Mouse (Mus musculus): ENCODE data around the gene Gucy1b1. TPM values are rescaled to one million over a fixed set of nuclear protein-coding genes. Genes with fewer than 3 reads are reported as not detected.
A peak's percentile ranks its signal among the peaks of the same experiment; 100 is the strongest.

Gene Gucy1b1
- polyA plus RNA-seq (2016; fragmentation: Nextera tagmentation; extraction: Ambion mirVana) = 12.1 and 12.6 TPM in 2 replicates

GRCm38 (mm10) chr3:82074201-82074851 lies at the start of gene Gucy1b1:
Gene Gucy1b1 (minus strand): TSS chr3:82074689.
- ATAC-seq (ENCODE audit: low FRiP score) = peak; percentile 99
- H3K4me3 ChIP-seq (replicated peaks) = peak within 1 kb of the TSS; percentile 53
- peak within 1 kb of the TSS; percentile 93 for H3K4me2 ChIP-seq
- no peaks in the 10 kb centered on the region for H3K36me3 ChIP-seq (replicated peaks)
- 2% methylated on average over 25 of the region's 25 CpGs for WGBS
- H3K27me3 ChIP-seq = peaks cover 10% of the 10 kb centered on the region
- peaks cover 8% of the 10 kb centered on the region; the same call in 1 of the 2 replicates for H3K4me1 ChIP-seq
- H3K9ac ChIP-seq = peak within 1 kb of the TSS; percentile 66
- 0 out of 2 replicates have a peak within 1 kb of the TSS, but pooled peaks have one; percentile 46 for H3K27ac ChIP-seq
- no peaks in the 10 kb centered on the region for H3K9me3 ChIP-seq

GRCm38 (mm10) chr3:82118916-82119315 lies 44.4 kb upstream of the Gucy1b1 start:
- Histone ChIP-seq H3K27me3 (no peaks in the 10 kb centered on the region), H3K36me3 (replicated peaks) (no peaks in the 10 kb centered on the region), H3K9me3 (no peaks in the 10 kb centered on the region), H3K9ac (no peak overlapping the region), H3K4me2 (no peak overlapping the region), H3K4me3 (replicated peaks) (no peak overlapping the region), H3K27ac (no peak overlapping the region), H3K4me1 (no peaks in the 10 kb centered on the region)
- 93% methylated on average over 1 of the region's 1 CpGs for WGBS
- ATAC-seq (ENCODE audit: low FRiP score) = no peak

GRCm38 (mm10) chr3:82112439-82112838 lies 38.0 kb upstream of the Gucy1b1 start:
- 76% methylated on average over 2 of the region's 2 CpGs for WGBS
- H3K27me3 ChIP-seq = no peaks in the 10 kb centered on the region
- H3K4me2 ChIP-seq = no peak overlapping the region
- no peaks in the 10 kb centered on the region for H3K36me3 ChIP-seq (replicated peaks)
- no peak for ATAC-seq (ENCODE audit: low FRiP score)
- H3K4me1 ChIP-seq = no peaks in the 10 kb centered on the region
- no peak overlapping the region for H3K9ac ChIP-seq
- no peaks in the 10 kb centered on the region for H3K9me3 ChIP-seq
- H3K27ac ChIP-seq = no peak overlapping the region
- no peak overlapping the region for H3K4me3 ChIP-seq (replicated peaks)

GRCm38 (mm10) chr3:82111986-82112385 lies 37.5 kb upstream of the Gucy1b1 start:
- Histone ChIP-seq H3K4me1 (no peaks in the 10 kb centered on the region), H3K27ac (no peak overlapping the region), H3K4me2 (no peak overlapping the region), H3K9ac (no peak overlapping the region), H3K9me3 (no peaks in the 10 kb centered on the region), H3K4me3 (replicated peaks) (no peak overlapping the region), H3K27me3 (no peaks in the 10 kb centered on the region), H3K36me3 (replicated peaks) (no peaks in the 10 kb centered on the region)
- 67% methylated on average over 3 of the region's 3 CpGs for WGBS
- ATAC-seq (ENCODE audit: low FRiP score) = no peak

GRCm38 (mm10) chr3:82108951-82109350 lies 34.5 kb upstream of the Gucy1b1 start:
- no peak overlapping the region for H3K9ac ChIP-seq

GRCm38 (mm10) chr3:82104229-82104628 lies 29.7 kb upstream of the Gucy1b1 start:
- 81% methylated on average over 6 of the region's 6 CpGs for WGBS

More at GRCm38 (mm10) chr3:82108951-82109350, 34.5 kb upstream of the Gucy1b1 start:
- H3K36me3 ChIP-seq (replicated peaks) = no peaks in the 10 kb centered on the region
- H3K27me3 ChIP-seq = no peaks in the 10 kb centered on the region
- H3K4me3 ChIP-seq (replicated peaks) = no peak overlapping the region
- H3K9me3 ChIP-seq = no peaks in the 10 kb centered on the region
- no peak for ATAC-seq (ENCODE audit: low FRiP score)
- H3K27ac ChIP-seq = no peak overlapping the region
- no peak overlapping the region for H3K4me2 ChIP-seq
- WGBS = 92% methylated on average over 15 of the region's 15 CpGs
- no peaks in the 10 kb centered on the region for H3K4me1 ChIP-seq

GRCm38 (mm10) chr3:82099127-82099526 lies 24.6 kb upstream of the Gucy1b1 start:
- Histone ChIP-seq H3K4me1 (no peaks in the 10 kb centered on the region), H3K4me3 (replicated peaks) (no peak overlapping the region), H3K4me2 (no peak overlapping the region), H3K9ac (no peak overlapping the region), H3K36me3 (replicated peaks) (no peaks in the 10 kb centered on the region), H3K27me3 (no peaks in the 10 kb centered on the region), H3K9me3 (no peaks in the 10 kb centered on the region), H3K27ac (no peak overlapping the region)
- WGBS = 87% methylated on average over 6 of the region's 6 CpGs
- ATAC-seq (ENCODE audit: low FRiP score) = no peak

More at GRCm38 (mm10) chr3:82104229-82104628, 29.7 kb upstream of the Gucy1b1 start:
- Histone ChIP-seq H3K4me2 (no peak overlapping the region), H3K4me1 (no peaks in the 10 kb centered on the region), H3K27ac (no peak overlapping the region), H3K9ac (no peak overlapping the region), H3K9me3 (no peaks in the 10 kb centered on the region), H3K4me3 (replicated peaks) (no peak overlapping the region), H3K36me3 (replicated peaks) (no peaks in the 10 kb centered on the region), H3K27me3 (no peaks in the 10 kb centered on the region)
- ATAC-seq (ENCODE audit: low FRiP score) = no peak

- H3K27me3 ChIP-seq = no peaks in the 10 kb centered on the region
- no peak overlapping the region for H3K9ac ChIP-seq
- no peaks in the 10 kb centered on the region for H3K36me3 ChIP-seq (replicated peaks)
- no peak overlapping the region for H3K4me2 ChIP-seq
- no peaks in the 10 kb centered on the region for H3K4me1 ChIP-seq
- no peak overlapping the region for H3K27ac ChIP-seq
- H3K4me3 ChIP-seq (replicated peaks) = no peak overlapping the region
- no peaks in the 10 kb centered on the region for H3K9me3 ChIP-seq
- 81% methylated on average over 2 of the region's 2 CpGs for WGBS
- ATAC-seq (ENCODE audit: low FRiP score) = no peak
These were observed 22.3 kb upstream of the Gucy1b1 start for GRCm38 (mm10) chr3:82096801-82097200.

- WGBS = under 1% methylated on average over 34 of the region's 34 CpGs
These were observed 728 bp downstream of the Gucy1b1 start for GRCm38 (mm10) chr3:82073741-82074181.

GRCm38 (mm10) chr3:82067830-82068229 lies 6.7 kb downstream of the Gucy1b1 start:
- no peaks in the 10 kb centered on the region for H3K9me3 ChIP-seq
- H3K27me3 ChIP-seq = peaks cover 2% of the 10 kb centered on the region; the same call in 1 of the 2 replicates
- H3K4me1 ChIP-seq = no peaks in the 10 kb centered on the region
- H3K36me3 ChIP-seq (replicated peaks) = no peaks in the 10 kb centered on the region
- no peak overlapping the region for H3K9ac ChIP-seq
- H3K4me2 ChIP-seq = no peak overlapping the region
- H3K27ac ChIP-seq = no peak overlapping the region
- no peak overlapping the region for H3K4me3 ChIP-seq (replicated peaks)
- WGBS = 87% methylated on average over 5 of the region's 5 CpGs
- no peak for ATAC-seq (ENCODE audit: low FRiP score)

More at GRCm38 (mm10) chr3:82073741-82074181, 728 bp downstream of the Gucy1b1 start:
- Histone ChIP-seq H3K36me3 (replicated peaks) (no peaks in the 10 kb centered on the region), H3K27ac (no peak overlapping the region), H3K4me2 (peak overlapping the region; percentile 93), H3K4me3 (replicated peaks) (peak overlapping the region; percentile 53), H3K27me3 (peaks cover 10% of the 10 kb centered on the region), H3K9ac (peak overlapping the region; percentile 66), H3K9me3 (no peaks in the 10 kb centered on the region), H3K4me1 (peaks cover 8% of the 10 kb centered on the region; the same call in 1 of the 2 replicates)
- ATAC-seq (ENCODE audit: low FRiP score) = peak; percentile 72

- Histone ChIP-seq H3K9me3 (no peaks in the 10 kb centered on the region), H3K4me2 (no peak overlapping the region), H3K9ac (no peak overlapping the region), H3K4me1 (no peaks in the 10 kb centered on the region), H3K27ac (no peak overlapping the region), H3K4me3 (replicated peaks) (no peak overlapping the region), H3K36me3 (replicated peaks) (no peaks in the 10 kb centered on the region), H3K27me3 (no peaks in the 10 kb centered on the region)
- ATAC-seq (ENCODE audit: low FRiP score) = no peak
- WGBS = 56% methylated on average over 9 of the region's 9 CpGs
These were observed 12.9 kb downstream of the Gucy1b1 start for GRCm38 (mm10) chr3:82061402-82062180.

- Histone ChIP-seq H3K27me3 (no peaks in the 10 kb centered on the region), H3K4me1 (no peaks in the 10 kb centered on the region), H3K4me3 (replicated peaks) (no peak overlapping the region), H3K36me3 (replicated peaks) (no peaks in the 10 kb centered on the region), H3K9ac (no peak overlapping the region), H3K9me3 (no peaks in the 10 kb centered on the region), H3K27ac (no peak overlapping the region), H3K4me2 (no peak overlapping the region)
- no peak for ATAC-seq (ENCODE audit: low FRiP score)
- WGBS = 73% methylated on average over 5 of the region's 5 CpGs
These were observed 17.3 kb downstream of the Gucy1b1 start for GRCm38 (mm10) chr3:82057201-82057600.
